Mouse (Mus musculus) lung, postnatal 0 days (tissue): Measurements from ENCODE around the gene Spp1. TPM values are rescaled to one million over a fixed set of nuclear protein-coding genes. Genes with fewer than 3 reads are reported as not detected.

Experiments
- ATAC-seq: fragments of 200-750 bp; cut with Nextera tagmentation; 2 replicates; pipeline ENCODE4 v1.8.0; 2017; ENCODE audit warnings: moderate library complexity
- DNase-seq: peaks from one replicate; pipeline ENCODE4 v3.0.0-alpha.2; 2016; ENCODE audit warnings: low spot score
- H3K27ac ChIP-seq: fragments of 300-500 bp; sonication (generic); 2 replicates; pipeline ENCODE4 v1.5.1; 2014; ENCODE audit warnings: antibody characterized with exemption, mild to moderate bottlenecking, low read length, mixed read lengths
- H3K27me3 ChIP-seq: fragments of 300-500 bp; sonication (generic); replicated peaks from 2 replicates; pipeline ENCODE4 v1.6.1; 2014; ENCODE audit warnings: low read length, mixed read lengths; ENCODE audit not compliant: insufficient read depth
- H3K36me3 ChIP-seq: fragments of 300-500 bp; sonication (generic); 2 replicates; pipeline ENCODE4 v1.6.1; 2014; ENCODE audit warnings: low read length, mixed read lengths; ENCODE audit not compliant: insufficient read depth
- H3K4me1 ChIP-seq: fragments of 300-500 bp; sonication (generic); 2 replicates; pipeline ENCODE4 v1.6.1; 2014; ENCODE audit warnings: antibody characterized with exemption, low read depth, low read length, mixed read lengths; ENCODE audit not compliant: insufficient read depth
- H3K4me2 ChIP-seq: fragments of 300-500 bp; sonication (generic); replicated peaks from 2 replicates; pipeline ENCODE4 v1.6.1; 2014; ENCODE audit warnings: low read depth, mild to moderate bottlenecking, low read length, moderate library complexity, mixed read lengths
- H3K4me3 ChIP-seq: fragments of 300-500 bp; sonication (generic); 2 replicates; pipeline ENCODE4 v1.5.1; 2014; ENCODE audit warnings: low read depth, low read length
- H3K9ac ChIP-seq: fragments of 300-500 bp; sonication (generic); replicated peaks from 2 replicates; pipeline ENCODE4 v1.6.1; 2014; ENCODE audit warnings: low read depth, mild to moderate bottlenecking
- H3K9me3 ChIP-seq: fragments of 300-500 bp; sonication (generic); 2 replicates; pipeline ENCODE4 v1.6.1; 2016; ENCODE audit warnings: low read length, mixed read lengths
- CTCF ChIP-seq: IDR thresholded peaks from 2 replicates; pipeline ENCODE4 v1.5.1; 2016; ENCODE audit warnings: antibody characterized with exemption, mild to moderate bottlenecking
- EP300 ChIP-seq: IDR thresholded peaks from 2 replicates; pipeline ENCODE4 v1.6.1; 2016; ENCODE audit warnings: antibody characterized with exemption, mild to moderate bottlenecking, control low read depth
- WGBS: fragments of 180-500 bp; shearing (Covaris S2); extraction: QIAGEN DNeasy Blood & Tissue Kit; methylation state at CpG from one replicate; pipeline ENCODE4 v1.1.7; 2014; 5-methylcytosine and 5-hydroxymethylcytosine counted together
- polyA plus RNA-seq: library from polyadenylated mRNA; unstranded; fragments of >200 nt; fragmentation: Nextera tagmentation; extraction: Ambion mirVana; gene quantifications from 2 replicates; pipeline ENCODE4 v1.2.1, GENCODE M21; 2015

Gene Spp1
- polyA plus RNA-seq, 1 experiment from 2014 or later = 74.4 TPM

GRCm38 (mm10) chr5:104423861-104424260, 11.1 kb upstream of the Spp1 start:
- no peak for DNase-seq
- TF ChIP-seq EP300 (no peak), CTCF (no peak)
- no peak overlapping the region for H3K9ac ChIP-seq
- no peaks in the 10 kb centered on the region for H3K27me3 ChIP-seq
- H3K9me3 ChIP-seq = no peaks in the 10 kb centered on the region
- H3K27ac ChIP-seq = no peak overlapping the region
- H3K36me3 ChIP-seq = no peaks in the 10 kb centered on the region
- ATAC-seq = no peak
- H3K4me3 ChIP-seq = no peak overlapping the region
- no peak overlapping the region for H3K4me2 ChIP-seq
- whole genome bisulfite sequencing = 92% methylated on average over 3 of the region's 3 CpGs
- no peaks in the 10 kb centered on the region for H3K4me1 ChIP-seq

- TF ChIP-seq EP300 (no peak), CTCF (no peak)
Observed at GRCm38 (mm10) chr5:104425949-104426348, 9.0 kb upstream of the Spp1 start.

GRCm38 (mm10) chr5:104432886-104433285, 2.0 kb upstream of the Spp1 start:
- Histone ChIP-seq H3K36me3 (no peaks in the 10 kb centered on the region), H3K4me2 (no peak overlapping the region)

More at GRCm38 (mm10) chr5:104425949-104426348, 9.0 kb upstream of the Spp1 start:
- DNase-seq (no peak), ATAC-seq (no peak)
- H3K9me3 ChIP-seq = no peaks in the 10 kb centered on the region
- H3K27me3 ChIP-seq = no peaks in the 10 kb centered on the region
- H3K4me2 ChIP-seq = no peak overlapping the region
- no peaks in the 10 kb centered on the region for H3K4me1 ChIP-seq
- H3K9ac ChIP-seq = no peak overlapping the region
- WGBS = 66% methylated on average over 8 of the region's 8 CpGs
- no peak overlapping the region for H3K4me3 ChIP-seq
- H3K27ac ChIP-seq = no peak overlapping the region
- H3K36me3 ChIP-seq = no peaks in the 10 kb centered on the region

GRCm38 (mm10) chr5:104433968-104434565, 851 bp upstream of the Spp1 start:
- DNase-seq = no peak
- TF ChIP-seq EP300 (no peak), CTCF (no peak)
- H3K9ac ChIP-seq = no peak overlapping the region
- H3K4me3 ChIP-seq = no peak overlapping the region
- H3K27ac ChIP-seq = no peak overlapping the region
- H3K9me3 ChIP-seq = no peaks in the 10 kb centered on the region
- no peak for ATAC-seq
- H3K4me1 ChIP-seq = no peaks in the 10 kb centered on the region
- no peak overlapping the region for H3K4me2 ChIP-seq
- WGBS = 37% methylated on average over 6 of the region's 6 CpGs
- H3K36me3 ChIP-seq = no peaks in the 10 kb centered on the region
- H3K27me3 ChIP-seq = no peaks in the 10 kb centered on the region

More at GRCm38 (mm10) chr5:104432886-104433285, 2.0 kb upstream of the Spp1 start:
- no peaks in the 10 kb centered on the region for H3K4me1 ChIP-seq
- peak; percentile 36 for DNase-seq
- TF ChIP-seq EP300 (no peak), CTCF (peak; percentile 57)
- no peak overlapping the region for H3K27ac ChIP-seq
- H3K9me3 ChIP-seq = no peaks in the 10 kb centered on the region
- no peak overlapping the region for H3K9ac ChIP-seq
- no peak for ATAC-seq
- no peak overlapping the region for H3K4me3 ChIP-seq
- H3K27me3 ChIP-seq = no peaks in the 10 kb centered on the region
- WGBS = 31% methylated on average over 12 of the region's 12 CpGs

GRCm38 (mm10) chr5:104436406-104437076, 1.6 kb downstream of the Spp1 start:
- no peak for TF ChIP-seq EP300
- no peak for TF ChIP-seq CTCF
- ATAC-seq (no peak), DNase-seq (no peak)

DNA sequence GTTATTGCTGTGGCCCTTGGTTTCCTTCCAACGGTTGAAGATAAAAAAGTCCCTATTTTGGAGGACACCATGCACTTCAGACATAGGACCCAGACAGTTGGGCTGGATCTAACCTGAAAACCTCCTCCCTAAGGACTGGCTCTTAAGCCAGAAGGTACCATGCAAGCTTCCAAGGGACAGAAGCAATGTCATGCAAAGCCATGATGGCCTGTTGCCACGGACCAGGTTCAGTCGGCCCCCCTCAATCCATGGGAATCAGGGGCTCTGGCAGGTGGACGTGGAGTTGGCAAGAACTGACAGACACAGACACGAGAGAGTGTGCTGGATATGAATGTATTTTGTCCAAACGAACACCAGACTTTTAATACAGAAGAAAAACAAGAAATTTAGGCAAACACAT, 7.5 kb downstream of the Spp1 start:
- TF ChIP-seq CTCF (no peak), EP300 (no peak)
- no peak for ATAC-seq
- WGBS = 69% methylated on average over 6 of the region's 6 CpGs
- Histone ChIP-seq H3K27me3 (no peaks in the 10 kb centered on the region), H3K4me2 (no peak overlapping the region), H3K4me1 (no peaks in the 10 kb centered on the region), H3K27ac (no peak overlapping the region), H3K9me3 (no peaks in the 10 kb centered on the region), H3K9ac (no peak overlapping the region), H3K36me3 (no peaks in the 10 kb centered on the region), H3K4me3 (no peak overlapping the region)
- DNase-seq = no peak

More at GRCm38 (mm10) chr5:104436406-104437076, 1.6 kb downstream of the Spp1 start:
- Histone ChIP-seq H3K36me3 (no peaks in the 10 kb centered on the region), H3K4me3 (no peak overlapping the region), H3K9me3 (no peaks in the 10 kb centered on the region), H3K4me1 (no peaks in the 10 kb centered on the region), H3K27me3 (no peaks in the 10 kb centered on the region), H3K4me2 (no peak overlapping the region), H3K27ac (no peak overlapping the region), H3K9ac (no peak overlapping the region)
- 48% methylated on average over 7 of the region's 7 CpGs for WGBS
